12 mouse cellular contexts compared by ENCODE assay signal in genomic region chr10:61572126-61572525, GRCm38 (mm10). TPM values are rescaled to one million over a fixed set of nuclear protein-coding genes. Genes with fewer than 3 reads are reported as not detected.
DNase-seq lines count a peak whose midpoint lies in the region.
"Had no signal": no experiment of that assay in that cellular context is flagged by ENCODE, and none has a peak within 500 bp of the region (broad histone marks: within the 10 kb centered on the region; RNA-seq: fewer than 3 reads in every experiment).

No protein-coding gene starts in this region.

- peak; percentile 17 for DNase-seq in gastrocnemius, adult 18-20 months (ENCODE audit: low spot score)
- DNase-seq in gastrocnemius, adult 8-10 months (ENCODE audit: low spot score in 2 of 2): no peak
- peak; percentile 11 for DNase-seq in left cerebral cortex, postnatal 4 days
- DNase-seq in left cerebral cortex, adult 9 months (ENCODE audit: low spot score in 2 of 2): no peak
- peak; percentile 12 for DNase-seq in retina, embryonic 14.5 days (ENCODE audit: low spot score)
- no peak for DNase-seq in retina, postnatal 1 day
- no peak for DNase-seq in ovary, postnatal 36 days (ENCODE audit: low spot score)
- no peak for DNase-seq in yolk sac, embryonic 10.5 days (ENCODE audit: low spot score)
- DNase-seq: adrenal gland, adult 2 months; B cell, adult 2 months; cerebellum, adult 18-20 months; thymus, adult 2 months had no signal

- intact Hi-C loops in left cerebral cortex, postnatal 4 days (cut with DNase I): no loop called here

RNA-seq across cellular contexts. Expression of gene Npffr1, which starts 23.2 kb away (rescaled TPM):
- total RNA-seq in gastrocnemius, adult 18-20 months (2021): under 1 TPM; 0.07 to 0.11 TPM
- total RNA-seq in gastrocnemius, adult 8-10 months (2022): not detected
- 1 to 10 TPM; 1.4 to 2.4 TPM for total RNA-seq in left cerebral cortex, postnatal 4 days (2021)

Comparison
In these comparisons a context has a peak if more than half of its experiments do, and no peak if none do; other contexts are left out.
1. DNase-seq: peak in gastrocnemius, adult 18-20 months (single experiment), left cerebral cortex, postnatal 4 days (single experiment) and retina, embryonic 14.5 days (single experiment); none in gastrocnemius, adult 8-10 months (0 of 2), left cerebral cortex, adult 9 months (0 of 2), retina, postnatal 1 day (single experiment), ovary, postnatal 36 days (single experiment) and yolk sac, embryonic 10.5 days (single experiment).